Mouse (Mus musculus): Measurements from ENCODE around the gene Rhpn2. TPM values are rescaled to one million over a fixed set of nuclear protein-coding genes. Genes with fewer than 3 reads are reported as not detected.
A peak's percentile ranks its signal among the peaks of the same experiment; 100 is the strongest.
"Not testable (repeated sequence)": the region's sequence is repeated elsewhere in the genome, so short reads cannot be mapped to it uniquely, and the experiment has no call there.

Rhpn2 gene
- polyA plus RNA-seq (2015; fragmentation: Nextera tagmentation; extraction: Ambion mirVana), result 4.6 and 5.0 TPM in 2 replicates

DNA sequence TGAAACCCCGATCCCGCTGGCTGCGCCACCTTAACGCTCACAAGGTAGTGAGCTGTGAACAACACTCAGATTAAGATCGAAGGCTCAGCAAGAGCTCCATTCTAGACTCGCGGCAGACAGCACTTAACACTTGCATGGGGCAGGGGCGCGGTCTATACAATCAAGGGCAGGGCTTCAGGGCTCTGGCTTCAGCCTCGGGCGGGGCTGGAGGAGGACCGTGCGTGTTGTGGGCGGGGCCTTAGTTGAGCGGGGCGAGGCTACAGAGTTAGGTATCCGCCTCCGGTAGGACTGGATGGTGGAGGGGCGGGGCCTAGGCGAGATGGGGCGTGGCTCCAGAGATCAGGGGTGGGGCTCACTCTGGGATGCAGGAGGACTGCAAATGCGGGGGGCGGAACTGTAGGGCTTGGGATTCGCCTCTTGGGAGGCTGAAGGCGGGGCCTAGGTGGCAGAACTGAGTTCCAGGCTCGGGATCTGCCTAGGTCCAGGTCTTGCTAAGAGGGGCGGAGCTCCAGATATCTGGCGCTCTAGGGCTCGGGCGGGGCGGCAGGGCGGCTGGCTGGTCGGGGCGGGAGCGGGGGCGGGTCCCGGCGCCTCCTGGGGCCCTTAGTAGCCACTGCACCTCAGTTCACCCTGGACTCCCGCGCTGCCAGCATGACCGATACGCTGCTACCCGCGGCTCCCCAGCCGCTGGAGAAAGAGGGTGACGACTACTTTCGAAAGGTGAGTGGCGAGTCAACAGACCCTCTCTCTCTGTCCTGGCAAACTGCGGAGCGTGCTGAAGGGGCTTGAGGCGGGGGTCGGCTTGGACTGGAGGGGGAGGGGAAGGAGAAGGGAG, at the start of gene Rhpn2:
Gene Rhpn2, plus strand, starts transcription at position 479 of the 835 bp plus-strand sequence.
- peaks cover 21% of the 10 kb centered on the region for H3K4me1 ChIP-seq (replicated peaks)
- H3K9ac ChIP-seq, result peak within 1 kb of the TSS; percentile 75
- H3K27me3 ChIP-seq, result peaks cover 36% of the 10 kb centered on the region
- peak within 1 kb of the TSS; percentile 59 for H3K27ac ChIP-seq (replicated peaks)
- under 1% methylated on average over 51 of the region's 52 CpGs for WGBS
- peak within 1 kb of the TSS; percentile 99 for H3K4me2 ChIP-seq
- peak within 1 kb of the TSS; percentile 64 for H3K4me3 ChIP-seq
- peak; percentile 97 for ATAC-seq (ENCODE audit: low read depth)
- H3K9me3 ChIP-seq, result no peaks in the 10 kb centered on the region
- H3K36me3 ChIP-seq, result no peaks in the 10 kb centered on the region

DNA sequence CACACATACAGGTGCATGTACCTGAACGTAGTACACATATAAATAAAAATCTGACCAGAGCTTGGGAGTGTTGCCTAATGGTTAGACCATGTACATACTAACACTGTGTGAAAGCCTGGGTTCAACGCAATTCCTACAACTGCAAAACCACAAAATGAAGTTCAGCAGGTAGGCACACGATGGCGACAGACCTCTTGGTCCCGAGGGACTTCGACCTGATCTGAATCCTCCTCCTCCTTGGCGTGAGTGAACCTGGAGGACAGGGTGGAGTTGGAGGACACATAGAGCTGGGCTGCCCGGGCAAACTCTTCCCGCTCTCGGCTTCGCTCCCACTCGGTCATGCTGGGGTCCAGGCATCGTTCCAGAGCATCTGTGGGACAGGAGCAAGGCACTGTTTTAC, 40.5 kb upstream of the Rhpn2 start:
- Histone ChIP-seq H3K4me2 (no peak overlapping the region), H3K27me3 (no peaks in the 10 kb centered on the region), H3K4me3 (no peak overlapping the region), H3K27ac (replicated peaks) (no peak overlapping the region), H3K36me3 (peaks cover 96% of the 10 kb centered on the region), H3K4me1 (replicated peaks) (no peaks in the 10 kb centered on the region), H3K9ac (no peak overlapping the region), H3K9me3 (no peaks in the 10 kb centered on the region)
- WGBS, result 93% methylated on average over 13 of the region's 13 CpGs
- ATAC-seq (ENCODE audit: low read depth), result no peak

GRCm38 (mm10) chr7:35295631-35296030, 38.3 kb upstream of the Rhpn2 start:
- WGBS, result 95% methylated on average over 2 of the region's 2 CpGs
- no peaks in the 10 kb centered on the region for H3K9me3 ChIP-seq
- ATAC-seq (ENCODE audit: low read depth), result no peak
- H3K9ac ChIP-seq, result no peak overlapping the region
- H3K36me3 ChIP-seq, result peaks cover 93% of the 10 kb centered on the region
- H3K27ac ChIP-seq (replicated peaks), result no peak overlapping the region
- H3K4me3 ChIP-seq, result no peak overlapping the region
- H3K27me3 ChIP-seq, result no peaks in the 10 kb centered on the region
- H3K4me2 ChIP-seq, result no peak overlapping the region
- H3K4me1 ChIP-seq (replicated peaks), result no peaks in the 10 kb centered on the region

- no peaks in the 10 kb centered on the region for H3K27me3 ChIP-seq
- no peak for ATAC-seq (ENCODE audit: low read depth)
- H3K9ac ChIP-seq, result no peak overlapping the region
- H3K4me1 ChIP-seq (replicated peaks), result no peaks in the 10 kb centered on the region
- H3K9me3 ChIP-seq, result no peaks in the 10 kb centered on the region
- no peak overlapping the region for H3K27ac ChIP-seq (replicated peaks)
- H3K4me3 ChIP-seq, result no peak overlapping the region
- peaks cover 93% of the 10 kb centered on the region for H3K36me3 ChIP-seq
- 88% methylated on average over 5 of the region's 5 CpGs for WGBS
- H3K4me2 ChIP-seq, result no peak overlapping the region
Observed at GRCm38 (mm10) chr7:35297886-35298285, 36.1 kb upstream of the Rhpn2 start.

DNA sequence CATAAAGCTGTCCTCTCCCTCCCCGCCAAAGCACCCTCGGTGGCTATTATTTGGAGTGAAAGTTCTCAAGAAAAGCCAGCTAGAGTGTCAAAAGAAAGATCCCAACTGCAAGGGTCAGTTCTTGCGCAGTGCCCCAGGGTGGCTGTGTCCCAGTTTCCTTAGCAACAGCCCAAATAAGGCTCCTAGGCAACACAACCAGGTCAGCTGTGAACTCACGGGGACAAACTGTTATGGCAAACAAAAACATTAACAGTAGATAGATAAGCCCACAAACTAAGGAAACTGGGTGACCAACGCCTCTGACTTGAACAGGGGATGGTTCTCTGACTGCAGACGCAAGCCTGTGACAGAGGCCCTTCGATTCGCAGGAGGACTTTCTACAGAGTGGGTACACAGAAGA, 34.3 kb upstream of the Rhpn2 start:
- 61% methylated on average over 8 of the region's 8 CpGs for WGBS
- Histone ChIP-seq H3K27ac (replicated peaks) (no peak overlapping the region), H3K9ac (no peak overlapping the region), H3K9me3 (no peaks in the 10 kb centered on the region), H3K4me1 (replicated peaks) (no peaks in the 10 kb centered on the region), H3K36me3 (peaks cover 92% of the 10 kb centered on the region), H3K4me3 (no peak overlapping the region), H3K4me2 (no peak overlapping the region), H3K27me3 (no peaks in the 10 kb centered on the region)
- ATAC-seq (ENCODE audit: low read depth), result no peak

- no peaks in the 10 kb centered on the region for H3K27me3 ChIP-seq
- H3K4me3 ChIP-seq, result no peak overlapping the region
- no peaks in the 10 kb centered on the region for H3K4me1 ChIP-seq (replicated peaks)
- no peak overlapping the region for H3K9ac ChIP-seq
- H3K9me3 ChIP-seq, result no peaks in the 10 kb centered on the region
- peaks cover 92% of the 10 kb centered on the region for H3K36me3 ChIP-seq
- no peak for ATAC-seq (ENCODE audit: low read depth)
- H3K27ac ChIP-seq (replicated peaks), result no peak overlapping the region
- no peak overlapping the region for H3K4me2 ChIP-seq
Observed at GRCm38 (mm10) chr7:35300792-35301191, 33.2 kb upstream of the Rhpn2 start.

DNA sequence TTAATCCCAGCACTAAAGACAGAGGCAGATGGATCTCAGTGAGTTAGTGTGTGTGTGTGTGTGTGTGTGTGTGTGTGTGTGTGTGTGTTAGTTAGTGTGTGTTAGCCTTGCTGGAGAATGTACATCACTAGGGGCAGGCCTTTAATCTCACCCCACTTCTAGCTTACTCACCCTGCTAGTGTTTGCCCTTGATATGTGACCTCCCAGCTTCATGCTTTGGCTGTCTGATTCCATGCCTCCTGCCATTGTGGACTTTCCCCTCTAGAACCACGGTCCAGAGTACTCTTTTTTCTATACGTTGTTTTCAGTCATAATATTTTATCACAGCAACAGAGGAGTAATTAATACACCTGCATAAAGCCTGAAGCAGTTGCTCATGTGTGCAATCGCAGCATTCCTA, 22.8 kb upstream of the Rhpn2 start:
- WGBS, result 91% methylated on average over 3 of the region's 3 CpGs
- Histone ChIP-seq H3K36me3 (peaks cover 50% of the 10 kb centered on the region), H3K9ac (no peak overlapping the region; the same call in 1 of the 2 replicates), H3K27ac (replicated peaks) (no peak overlapping the region), H3K9me3 (no peaks in the 10 kb centered on the region), H3K4me1 (replicated peaks) (no peaks in the 10 kb centered on the region), H3K27me3 (no peaks in the 10 kb centered on the region), H3K4me2 (no peak overlapping the region), H3K4me3 (no peak overlapping the region)
- no peak for ATAC-seq (ENCODE audit: low read depth)

DNA sequence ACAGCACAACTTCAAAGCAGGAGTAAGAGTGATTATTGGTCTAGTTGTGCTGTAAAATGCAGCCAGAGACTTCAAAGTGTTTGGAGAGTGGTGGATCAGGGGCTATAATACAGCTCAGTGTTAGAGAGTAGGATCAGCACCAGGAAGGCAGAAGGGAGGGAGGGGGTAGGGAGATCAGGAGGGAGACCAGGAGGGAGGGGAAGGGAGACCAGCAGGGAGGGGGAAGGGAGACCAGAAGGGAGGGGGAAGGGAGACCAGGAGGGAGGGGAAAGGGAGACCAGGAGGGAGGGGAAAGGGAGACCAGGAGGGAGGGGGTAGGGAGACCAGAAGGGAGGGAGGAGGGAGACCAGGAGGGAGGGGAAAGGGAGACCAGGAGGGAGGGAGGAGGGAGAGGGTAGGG, 19.8 kb upstream of the Rhpn2 start:
- no peak for ATAC-seq (ENCODE audit: low read depth)
- no peak overlapping the region for H3K9ac ChIP-seq
- no peak overlapping the region for H3K27ac ChIP-seq (replicated peaks)
- H3K4me2 ChIP-seq, result no peak overlapping the region
- H3K4me1 ChIP-seq (replicated peaks), result peaks cover 13% of the 10 kb centered on the region
- H3K36me3 ChIP-seq, result peaks cover 21% of the 10 kb centered on the region
- H3K27me3 ChIP-seq, result no peaks in the 10 kb centered on the region
- H3K4me3 ChIP-seq, result no peak overlapping the region
- H3K9me3 ChIP-seq, result no peaks in the 10 kb centered on the region

- H3K36me3 ChIP-seq, result 0 out of 2 replicates have a peak, but pooled peaks cover under 1% of the 10 kb centered on the region
- peak within 1 kb of the TSS; percentile 66 for H3K4me2 ChIP-seq
- H3K27ac ChIP-seq (replicated peaks), result peak within 1 kb of the TSS; percentile 74
- H3K27me3 ChIP-seq, result no peaks in the 10 kb centered on the region
- peak within 1 kb of the TSS; percentile 86 for H3K4me3 ChIP-seq
- peak within 1 kb of the TSS; percentile 85 for H3K9ac ChIP-seq
- H3K4me1 ChIP-seq (replicated peaks), result peaks cover 17% of the 10 kb centered on the region
- peak; percentile 85 for ATAC-seq (ENCODE audit: low read depth)
- H3K9me3 ChIP-seq, result no peaks in the 10 kb centered on the region
- 1% methylated on average over 39 of the region's 39 CpGs for WGBS
Observed at GRCm38 (mm10) chr7:35317729-35318609, 16.0 kb upstream of the Rhpn2 start, which contains the start of gene Gpatch1. Gpatch1 (minus strand) TSS chr7:35318440.

DNA sequence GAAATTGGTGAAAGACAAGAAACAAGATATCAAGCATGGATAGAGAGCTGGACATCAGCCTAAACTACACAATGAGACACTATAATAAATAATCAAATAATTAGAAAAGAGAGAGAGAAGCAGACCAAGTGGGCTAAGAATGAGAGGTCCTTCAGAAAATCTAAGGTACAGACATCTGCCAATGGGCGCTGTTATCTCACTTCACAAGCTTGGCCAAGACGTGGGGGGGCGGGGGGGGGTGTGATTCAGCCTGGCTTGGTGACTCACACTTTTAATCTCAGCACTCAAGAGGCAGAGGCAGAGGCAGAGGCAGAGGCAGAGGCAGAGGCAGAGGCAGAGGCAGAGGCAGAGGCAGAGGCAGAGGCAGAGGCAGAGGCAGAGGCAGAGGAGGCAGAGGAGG, 14.7 kb upstream of the Rhpn2 start:
- not testable (repeated sequence) for H3K27me3 ChIP-seq; ATAC-seq (ENCODE audit: low read depth)
- WGBS, result 92% methylated on average over 3 of the region's 3 CpGs

DNA sequence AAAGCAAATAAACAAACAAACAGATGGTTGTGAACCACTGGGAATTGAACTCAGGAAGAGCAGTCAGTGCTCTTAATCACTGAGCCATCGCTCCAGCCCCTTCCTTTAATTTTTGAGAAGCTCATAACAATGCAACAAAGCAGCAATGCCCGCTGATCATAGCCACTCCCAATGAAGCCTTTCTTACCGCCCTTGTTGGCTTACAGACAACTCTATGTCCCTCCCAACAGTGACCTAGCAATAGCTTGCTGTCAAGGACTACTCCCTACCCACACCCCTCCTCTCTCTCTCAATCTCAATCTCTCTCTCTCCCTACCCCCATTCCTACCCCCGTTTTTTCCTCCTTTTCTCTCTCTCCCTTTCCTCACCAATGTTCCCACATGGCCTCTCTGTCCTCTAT, 14.2 kb upstream of the Rhpn2 start:
- Histone ChIP-seq H3K4me2 (no peak overlapping the region), H3K9me3 (no peaks in the 10 kb centered on the region), H3K9ac (no peak overlapping the region), H3K27ac (replicated peaks) (no peak overlapping the region), H3K36me3 (no peaks in the 10 kb centered on the region), H3K4me1 (replicated peaks) (peaks cover 19% of the 10 kb centered on the region), H3K27me3 (no peaks in the 10 kb centered on the region), H3K4me3 (no peak overlapping the region)
- no peak for ATAC-seq (ENCODE audit: low read depth)
- WGBS, result 82% methylated on average over 4 of the region's 4 CpGs

More for the DNA sequence above, 14.7 kb upstream of the Rhpn2 start:
- peaks cover 19% of the 10 kb centered on the region for H3K4me1 ChIP-seq (replicated peaks)
- not testable (repeated sequence) for H3K4me2 ChIP-seq; H3K9ac ChIP-seq; H3K27ac ChIP-seq (replicated peaks); H3K9me3 ChIP-seq; H3K4me3 ChIP-seq; H3K36me3 ChIP-seq

GRCm38 (mm10) chr7:35322161-35322560, 11.8 kb upstream of the Rhpn2 start:
- Histone ChIP-seq H3K4me3 (no peak overlapping the region), H3K27me3 (no peaks in the 10 kb centered on the region), H3K9me3 (no peaks in the 10 kb centered on the region), H3K9ac (no peak overlapping the region), H3K27ac (replicated peaks) (no peak overlapping the region), H3K4me2 (no peak overlapping the region), H3K36me3 (no peaks in the 10 kb centered on the region), H3K4me1 (replicated peaks) (peaks cover 13% of the 10 kb centered on the region)
- 44% methylated on average over 3 of the region's 3 CpGs for WGBS
- ATAC-seq (ENCODE audit: low read depth), result no peak
